Mouse (Mus musculus) neural tube, embryonic 13.5 days (tissue): ENCODE results near the gene Svop. TPM values are rescaled to one million over a fixed set of nuclear protein-coding genes. Genes with fewer than 3 reads are reported as not detected.

Source experiments
- ATAC-seq: fragments of 200-750 bp; cut with Nextera tagmentation; 2 replicates; pipeline ENCODE4 v1.8.0; 2017; ENCODE audit warnings: low read depth, mild to moderate bottlenecking, moderate TSS enrichment, moderate library complexity
- H3K27ac ChIP-seq: fragments of 300-500 bp; sonication (generic); replicated peaks from 2 replicates; pipeline ENCODE4 v1.5.1; 2015; ENCODE audit warnings: moderate library complexity, mild to moderate bottlenecking, inconsistent platforms
- H3K27me3 ChIP-seq: fragments of 300-500 bp; sonication (generic); 2 replicates; pipeline ENCODE4 v1.6.1; 2015; ENCODE audit warnings: mild to moderate bottlenecking, inconsistent platforms
- H3K36me3 ChIP-seq: fragments of 300-500 bp; sonication (generic); 2 replicates; pipeline ENCODE4 v1.6.1; 2015; ENCODE audit warnings: mild to moderate bottlenecking, inconsistent platforms
- H3K4me1 ChIP-seq: fragments of 300-500 bp; sonication (generic); replicated peaks from 2 replicates; pipeline ENCODE4 v1.6.1; 2015; ENCODE audit warnings: inconsistent platforms
- H3K4me2 ChIP-seq: fragments of 300-500 bp; sonication (generic); 2 replicates; pipeline ENCODE4 v1.6.1; 2015; ENCODE audit warnings: inconsistent platforms, mild to moderate bottlenecking, moderate library complexity
- H3K4me3 ChIP-seq: fragments of 300-500 bp; sonication (generic); 2 replicates; pipeline ENCODE4 v1.5.1; 2015; ENCODE audit warnings: mild to moderate bottlenecking, inconsistent platforms
- H3K9ac ChIP-seq: fragments of 300-500 bp; sonication (generic); 2 replicates; pipeline ENCODE4 v1.6.1; 2015; ENCODE audit warnings: moderate library complexity, mild to moderate bottlenecking, inconsistent platforms
- H3K9me3 ChIP-seq: fragments of 300-500 bp; sonication (generic); 2 replicates; pipeline ENCODE4 v1.6.1; 2016; ENCODE audit warnings: inconsistent platforms
- WGBS: fragments of 180-500 bp; shearing (Covaris S2); methylation state at CpG from one replicate; pipeline ENCODE4 v1.1.7; 2015; 5-methylcytosine and 5-hydroxymethylcytosine counted together
- polyA plus RNA-seq: library from polyadenylated mRNA; unstranded; fragments of >200 nt; fragmentation: Nextera tagmentation; extraction: Ambion mirVana; gene quantifications from 2 replicates; pipeline ENCODE4 v1.2.1, GENCODE M21; 2015

Svop gene
- polyA plus RNA-seq, 1 experiment from 2014 or later: 79.6 TPM

- no peak for ATAC-seq
- Histone ChIP-seq H3K4me3 (no peak overlapping the region), H3K9me3 (no peaks in the 10 kb centered on the region), H3K36me3 (peaks cover 70% of the 10 kb centered on the region), H3K9ac (no peak overlapping the region), H3K4me1 (no peaks in the 10 kb centered on the region; the same call in 1 of the 2 replicates), H3K27me3 (no peaks in the 10 kb centered on the region), H3K27ac (no peak overlapping the region), H3K4me2 (no peak overlapping the region)
- 12% methylated on average over 7 of the region's 8 CpGs for WGBS
Observed at GRCm38 (mm10) chr5:114040508-114040907, 50.9 kb downstream of the Svop start.

- Histone ChIP-seq H3K27ac (no peak overlapping the region), H3K4me3 (no peak overlapping the region), H3K27me3 (no peaks in the 10 kb centered on the region), H3K4me2 (no peak overlapping the region), H3K9ac (no peak overlapping the region), H3K4me1 (no peaks in the 10 kb centered on the region), H3K36me3 (peaks cover 71% of the 10 kb centered on the region), H3K9me3 (0 out of 2 replicates have a peak, but pooled peaks cover 5% of the 10 kb centered on the region)
- WGBS: 50% methylated on average over 10 of the region's 10 CpGs
- no peak for ATAC-seq
Observed at GRCm38 (mm10) chr5:114035111-114035510, 56.3 kb downstream of the Svop start.

- 85% methylated on average over 7 of the region's 7 CpGs for WGBS
- no peaks in the 10 kb centered on the region for H3K27me3 ChIP-seq
- H3K9me3 ChIP-seq: 0 out of 2 replicates have a peak, but pooled peaks cover 5% of the 10 kb centered on the region
- no peak overlapping the region for H3K4me3 ChIP-seq
- H3K4me2 ChIP-seq: no peak overlapping the region
- no peak for ATAC-seq
- H3K9ac ChIP-seq: no peak overlapping the region
- H3K27ac ChIP-seq: no peak overlapping the region
- H3K4me1 ChIP-seq: no peaks in the 10 kb centered on the region
- peaks cover 78% of the 10 kb centered on the region for H3K36me3 ChIP-seq
Observed at GRCm38 (mm10) chr5:114034393-114034792, 57.0 kb downstream of the Svop start.

GRCm38 (mm10) chr5:114032161-114032763 is 59.1 kb downstream of the Svop start:
- ATAC-seq: no peak
- H3K27ac ChIP-seq: no peak overlapping the region
- WGBS: 90% methylated on average over 3 of the region's 3 CpGs
- no peak overlapping the region for H3K4me3 ChIP-seq
- H3K4me1 ChIP-seq: no peaks in the 10 kb centered on the region
- H3K36me3 ChIP-seq: peaks cover 75% of the 10 kb centered on the region
- H3K9me3 ChIP-seq: 0 out of 2 replicates have a peak, but pooled peaks cover 5% of the 10 kb centered on the region
- no peak overlapping the region for H3K4me2 ChIP-seq
- no peak overlapping the region for H3K9ac ChIP-seq
- no peaks in the 10 kb centered on the region for H3K27me3 ChIP-seq

- Histone ChIP-seq H3K4me2 (no peak overlapping the region), H3K27me3 (no peaks in the 10 kb centered on the region), H3K9ac (no peak overlapping the region), H3K36me3 (peaks cover 68% of the 10 kb centered on the region), H3K27ac (no peak overlapping the region), H3K4me3 (no peak overlapping the region), H3K9me3 (0 out of 2 replicates have a peak, but pooled peaks cover 5% of the 10 kb centered on the region), H3K4me1 (no peaks in the 10 kb centered on the region)
- ATAC-seq: no peak
- WGBS: 92% methylated on average over 12 of the region's 12 CpGs
Observed at GRCm38 (mm10) chr5:114030652-114031051, 60.7 kb downstream of the Svop start.

GRCm38 (mm10) chr5:114028111-114028510 is 63.3 kb downstream of the Svop start:
- Histone ChIP-seq H3K9me3 (0 out of 2 replicates have a peak, but pooled peaks cover 5% of the 10 kb centered on the region), H3K4me1 (peaks cover 4% of the 10 kb centered on the region), H3K36me3 (peaks cover 49% of the 10 kb centered on the region), H3K9ac (no peak overlapping the region), H3K4me2 (no peak overlapping the region), H3K27me3 (no peaks in the 10 kb centered on the region), H3K4me3 (no peak overlapping the region), H3K27ac (no peak overlapping the region)
- no peak for ATAC-seq
- 85% methylated on average over 12 of the region's 12 CpGs for WGBS

- peaks cover 42% of the 10 kb centered on the region for H3K36me3 ChIP-seq
- ATAC-seq: no peak
- H3K4me2 ChIP-seq: no peak overlapping the region
- H3K4me3 ChIP-seq: no peak overlapping the region
- no peak overlapping the region for H3K9ac ChIP-seq
- no peak overlapping the region for H3K27ac ChIP-seq
- peaks cover 4% of the 10 kb centered on the region for H3K4me1 ChIP-seq
- 0 out of 2 replicates have a peak, but pooled peaks cover 5% of the 10 kb centered on the region for H3K9me3 ChIP-seq
- 90% methylated on average over 12 of the region's 12 CpGs for WGBS
- H3K27me3 ChIP-seq: no peaks in the 10 kb centered on the region
Observed at GRCm38 (mm10) chr5:114027217-114027944, 64.0 kb downstream of the Svop start.

GRCm38 (mm10) chr5:114024885-114025284 is 66.5 kb downstream of the Svop start:
- Histone ChIP-seq H3K4me1 (peaks cover 4% of the 10 kb centered on the region), H3K36me3 (peaks cover 19% of the 10 kb centered on the region), H3K9me3 (no peaks in the 10 kb centered on the region), H3K9ac (no peak overlapping the region), H3K27ac (no peak overlapping the region), H3K4me2 (peak overlapping the region; percentile 28), H3K27me3 (no peaks in the 10 kb centered on the region), H3K4me3 (no peak overlapping the region)
- WGBS: 10% methylated on average over 10 of the region's 10 CpGs
- ATAC-seq: peak; percentile 48

- Histone ChIP-seq H3K4me3 (no peak overlapping the region), H3K27me3 (no peaks in the 10 kb centered on the region), H3K27ac (no peak overlapping the region), H3K9me3 (no peaks in the 10 kb centered on the region), H3K4me2 (peak overlapping the region; percentile 28), H3K4me1 (peaks cover 4% of the 10 kb centered on the region), H3K9ac (no peak overlapping the region), H3K36me3 (peaks cover 14% of the 10 kb centered on the region)
- WGBS: 70% methylated on average over 6 of the region's 6 CpGs
- ATAC-seq: peak; percentile 48; the same call in 1 of the 2 replicates
Observed at GRCm38 (mm10) chr5:114024390-114024789, 67.0 kb downstream of the Svop start.

GRCm38 (mm10) chr5:114015121-114015520 is 76.2 kb downstream of the Svop start:
- H3K9ac ChIP-seq: no peak overlapping the region
- no peak overlapping the region for H3K4me3 ChIP-seq
- H3K27ac ChIP-seq: no peak overlapping the region
- no peak overlapping the region for H3K4me2 ChIP-seq
- H3K36me3 ChIP-seq: no peaks in the 10 kb centered on the region
- H3K4me1 ChIP-seq: no peaks in the 10 kb centered on the region
- H3K27me3 ChIP-seq: no peaks in the 10 kb centered on the region
- H3K9me3 ChIP-seq: no peaks in the 10 kb centered on the region
- no peak for ATAC-seq
- 67% methylated on average over 7 of the region's 7 CpGs for WGBS

GRCm38 (mm10) chr5:114009049-114009448 is 82.3 kb downstream of the Svop start:
- Histone ChIP-seq H3K27me3 (no peaks in the 10 kb centered on the region), H3K4me3 (no peak overlapping the region), H3K4me1 (peaks cover 10% of the 10 kb centered on the region), H3K36me3 (no peaks in the 10 kb centered on the region), H3K9ac (no peak overlapping the region), H3K9me3 (no peaks in the 10 kb centered on the region), H3K4me2 (no peak overlapping the region), H3K27ac (no peak overlapping the region)
- no peak for ATAC-seq
- 70% methylated on average over 4 of the region's 4 CpGs for WGBS

GRCm38 (mm10) chr5:114007753-114008453 is 83.5 kb downstream of the Svop start:
- H3K36me3 ChIP-seq: no peaks in the 10 kb centered on the region
- peaks cover 10% of the 10 kb centered on the region for H3K4me1 ChIP-seq
- H3K4me3 ChIP-seq: no peak overlapping the region
- ATAC-seq: no peak
- no peak overlapping the region for H3K4me2 ChIP-seq
- H3K9ac ChIP-seq: no peak overlapping the region
- no peak overlapping the region for H3K27ac ChIP-seq
- WGBS: 76% methylated on average over 12 of the region's 12 CpGs
- H3K9me3 ChIP-seq: no peaks in the 10 kb centered on the region
- H3K27me3 ChIP-seq: no peaks in the 10 kb centered on the region
